Mouse (Mus musculus): ENCODE results near the gene 4933428G20Rik. TPM values are rescaled to one million over a fixed set of nuclear protein-coding genes. Genes with fewer than 3 reads are reported as not detected.

Gene 4933428G20Rik
- polyA plus RNA-seq, 1 experiment = not detected

GRCm38 (mm10) chr11:97537580-97538089 is 37.5 kb upstream of the 4933428G20Rik start:
- 74% methylated on average over 12 of the region's 12 CpGs for WGBS
- Histone ChIP-seq H3K27me3 (ENCODE audit: control insufficient read depth, insufficient read depth, low read length) (peaks cover 30% of the 10 kb centered on the region), H3K27ac (ENCODE audit: control insufficient read depth, insufficient read depth, low read length) (no peak overlapping the region), H3K36me3 (ENCODE audit: control insufficient read depth, insufficient read depth, low read length) (no peaks in the 10 kb centered on the region), H3K4me1 (replicated peaks; ENCODE audit: control insufficient read depth, insufficient read depth, low read length) (peaks cover 18% of the 10 kb centered on the region), H3K4me3 (ENCODE audit: control insufficient read depth, insufficient read depth, low read length) (no peak overlapping the region)
- no peak for DNase-seq
- TF ChIP-seq CTCF (IDR thresholded peaks at IDR 0.05; ENCODE audit: borderline replicate concordance, control insufficient read depth, extremely low read depth, insufficient read depth, low read length, poor library complexity) (no peak), POLR2A (IDR thresholded peaks at IDR 0.05; ENCODE audit: control insufficient read depth, extremely low read depth, insufficient read depth, low read length, poor library complexity) (no peak)

DNA sequence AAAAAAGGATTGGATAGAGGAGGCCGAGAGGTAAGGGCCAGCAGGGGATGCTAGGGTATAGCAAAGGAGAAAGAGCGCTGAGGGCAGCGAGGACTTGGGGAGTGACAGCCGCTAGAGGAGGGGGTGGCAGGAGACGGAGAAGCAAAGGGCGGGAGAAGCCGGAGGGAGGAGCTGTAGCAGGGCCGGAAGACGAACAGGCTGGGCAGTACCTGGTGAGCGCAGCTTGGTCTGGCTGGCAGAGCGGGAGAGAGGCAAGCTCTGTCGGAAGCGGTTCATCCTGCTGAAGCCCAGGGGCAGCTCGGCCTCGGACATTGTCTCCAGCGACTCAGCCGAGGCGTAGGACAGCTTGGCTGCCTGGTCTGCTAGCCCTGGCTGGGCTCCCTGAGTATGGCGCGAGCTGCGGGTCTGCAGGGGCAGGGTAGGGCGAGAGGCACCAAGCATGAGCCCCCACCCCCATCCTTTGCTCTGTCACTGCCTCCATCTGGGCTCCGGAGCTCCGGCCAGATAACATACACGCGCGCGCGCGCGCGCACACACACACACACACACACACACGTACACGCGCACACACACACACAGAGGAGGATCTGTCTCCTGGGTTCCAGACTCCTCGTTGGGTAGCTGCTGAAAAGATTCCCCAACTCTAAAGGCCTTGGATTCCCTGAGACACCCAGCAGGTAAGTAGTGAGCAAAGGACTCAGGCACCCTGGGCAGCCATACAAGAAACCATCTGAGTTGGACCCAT is 36.9 kb upstream of the 4933428G20Rik start:
- Histone ChIP-seq H3K4me1 (replicated peaks; ENCODE audit: control insufficient read depth, insufficient read depth, low read length) (peaks cover 24% of the 10 kb centered on the region), H3K4me3 (ENCODE audit: control insufficient read depth, insufficient read depth, low read length) (no peak overlapping the region; the same call in 1 of the 2 replicates), H3K36me3 (ENCODE audit: control insufficient read depth, insufficient read depth, low read length) (no peaks in the 10 kb centered on the region), H3K27ac (ENCODE audit: control insufficient read depth, insufficient read depth, low read length) (no peak overlapping the region), H3K27me3 (ENCODE audit: control insufficient read depth, insufficient read depth, low read length) (peaks cover 30% of the 10 kb centered on the region)
- WGBS = 5% methylated on average over 36 of the region's 36 CpGs
- DNase-seq = no peak
- no peak for TF ChIP-seq CTCF (IDR thresholded peaks at IDR 0.05; ENCODE audit: borderline replicate concordance, control insufficient read depth, extremely low read depth, insufficient read depth, low read length, poor library complexity)
- no peak for TF ChIP-seq POLR2A (IDR thresholded peaks at IDR 0.05; ENCODE audit: control insufficient read depth, extremely low read depth, insufficient read depth, low read length, poor library complexity)

DNA sequence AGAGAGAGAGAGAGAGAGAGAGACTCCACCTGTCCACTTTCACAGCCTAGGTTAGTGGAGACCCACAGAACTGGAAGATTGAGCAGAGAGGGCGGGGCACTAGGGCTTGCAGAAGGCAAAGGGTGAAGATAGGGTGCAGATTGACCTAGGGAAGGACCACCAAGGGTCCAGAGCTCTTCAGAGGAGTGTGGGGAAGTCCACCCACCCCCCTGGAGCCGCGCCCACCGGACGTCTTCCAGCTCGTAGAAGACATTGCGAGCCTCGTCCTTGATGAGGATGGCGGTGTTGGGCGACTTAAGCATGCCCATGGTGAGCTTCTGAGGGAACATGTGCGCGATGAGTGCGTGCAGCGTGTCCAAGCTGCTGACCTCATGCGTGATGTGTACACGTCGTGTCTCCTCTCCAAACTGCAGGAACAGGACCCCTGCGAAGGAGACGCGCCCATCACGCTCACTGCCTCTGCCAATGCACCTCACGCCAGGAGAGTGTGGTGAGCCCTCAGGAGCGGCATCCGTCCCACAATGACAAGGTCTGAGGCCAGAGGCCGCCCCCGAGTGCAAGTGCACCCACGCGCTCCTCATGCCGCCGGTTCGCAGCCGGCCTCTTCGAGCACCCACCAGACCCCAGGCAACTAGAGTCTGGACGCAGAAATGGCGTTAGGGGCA is 36.1 kb upstream of the 4933428G20Rik start:
- Histone ChIP-seq H3K4me1 (replicated peaks; ENCODE audit: control insufficient read depth, insufficient read depth, low read length) (peaks cover 27% of the 10 kb centered on the region), H3K36me3 (ENCODE audit: control insufficient read depth, insufficient read depth, low read length) (no peaks in the 10 kb centered on the region), H3K27me3 (ENCODE audit: control insufficient read depth, insufficient read depth, low read length) (peaks cover 30% of the 10 kb centered on the region), H3K4me3 (ENCODE audit: control insufficient read depth, insufficient read depth, low read length) (no peak overlapping the region), H3K27ac (ENCODE audit: control insufficient read depth, insufficient read depth, low read length) (no peak overlapping the region)
- TF ChIP-seq POLR2A (IDR thresholded peaks at IDR 0.05; ENCODE audit: control insufficient read depth, extremely low read depth, insufficient read depth, low read length, poor library complexity) = no peak
- DNase-seq = no peak
- 14% methylated on average over 35 of the region's 35 CpGs for WGBS

GRCm38 (mm10) chr11:97535660-97536059 is 35.5 kb upstream of the 4933428G20Rik start:
- WGBS = 37% methylated on average over 5 of the region's 5 CpGs
- DNase-seq = no peak
- Histone ChIP-seq H3K27me3 (ENCODE audit: control insufficient read depth, insufficient read depth, low read length) (peaks cover 30% of the 10 kb centered on the region), H3K4me1 (replicated peaks; ENCODE audit: control insufficient read depth, insufficient read depth, low read length) (peaks cover 27% of the 10 kb centered on the region), H3K36me3 (ENCODE audit: control insufficient read depth, insufficient read depth, low read length) (no peaks in the 10 kb centered on the region), H3K4me3 (ENCODE audit: control insufficient read depth, insufficient read depth, low read length) (no peak overlapping the region), H3K27ac (ENCODE audit: control insufficient read depth, insufficient read depth, low read length) (no peak overlapping the region)
- no peak for TF ChIP-seq POLR2A (IDR thresholded peaks at IDR 0.05; ENCODE audit: control insufficient read depth, extremely low read depth, insufficient read depth, low read length, poor library complexity)
- no peak for TF ChIP-seq CTCF (IDR thresholded peaks at IDR 0.05; ENCODE audit: borderline replicate concordance, control insufficient read depth, extremely low read depth, insufficient read depth, low read length, poor library complexity)

GRCm38 (mm10) chr11:97535308-97535630 is 35.1 kb upstream of the 4933428G20Rik start:
- Histone ChIP-seq H3K4me1 (replicated peaks; ENCODE audit: control insufficient read depth, insufficient read depth, low read length) (peaks cover 27% of the 10 kb centered on the region), H3K27me3 (ENCODE audit: control insufficient read depth, insufficient read depth, low read length) (peaks cover 30% of the 10 kb centered on the region)
- 31% methylated on average over 5 of the region's 5 CpGs for WGBS

DNA sequence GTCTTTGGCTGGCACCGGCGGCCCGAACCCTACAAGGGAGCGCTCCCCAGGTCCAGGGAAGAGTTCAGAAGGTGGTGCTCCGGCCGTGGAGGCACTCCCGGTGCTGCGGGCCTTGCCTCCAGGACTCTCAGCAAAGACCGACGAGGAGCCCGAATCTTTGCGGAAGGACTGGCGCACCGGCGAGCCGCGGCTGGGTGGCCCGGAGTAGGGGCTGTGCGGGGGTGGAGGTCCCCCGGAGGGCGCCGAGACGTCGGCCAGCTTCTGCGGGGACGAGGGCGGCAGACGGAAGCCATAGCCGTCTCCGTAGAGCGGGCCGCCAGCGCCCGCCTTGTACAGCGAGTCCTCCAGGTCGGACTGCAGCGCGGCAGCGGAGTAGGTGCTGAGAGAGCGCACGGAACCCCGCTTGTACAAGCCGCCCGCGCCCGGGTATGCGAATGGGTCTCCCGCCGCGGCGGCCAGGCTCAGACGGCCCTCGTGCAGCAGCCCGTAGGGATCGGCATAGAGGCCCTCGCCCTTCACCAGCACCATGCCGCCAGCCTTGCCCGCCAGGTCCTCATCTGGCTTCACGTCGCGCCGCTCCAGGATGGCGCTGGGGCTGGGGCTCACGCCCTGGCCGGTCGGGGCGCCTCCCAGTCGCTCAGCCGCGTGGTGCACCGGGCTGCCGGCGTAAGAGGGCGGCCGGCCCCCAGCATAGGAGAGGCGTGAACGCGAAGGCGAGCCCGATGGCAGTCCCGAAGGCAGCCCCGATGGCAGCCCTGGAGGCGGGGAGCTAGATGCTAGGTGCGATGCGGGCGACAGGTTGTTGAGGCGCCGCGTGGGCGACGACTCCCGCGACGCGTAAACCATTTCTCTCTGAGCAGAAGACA is 34.5 kb upstream of the 4933428G20Rik start:
- no peak overlapping the region for H3K4me3 ChIP-seq (ENCODE audit: control insufficient read depth, insufficient read depth, low read length)
- peak; percentile 20 for DNase-seq
- H3K27me3 ChIP-seq (ENCODE audit: control insufficient read depth, insufficient read depth, low read length) = peaks cover 30% of the 10 kb centered on the region
- TF ChIP-seq CTCF (IDR thresholded peaks at IDR 0.05; ENCODE audit: borderline replicate concordance, control insufficient read depth, extremely low read depth, insufficient read depth, low read length, poor library complexity) = no peak
- H3K27ac ChIP-seq (ENCODE audit: control insufficient read depth, insufficient read depth, low read length) = no peak overlapping the region
- WGBS = 3% methylated on average over 95 of the region's 95 CpGs
- H3K36me3 ChIP-seq (ENCODE audit: control insufficient read depth, insufficient read depth, low read length) = no peaks in the 10 kb centered on the region
- H3K4me1 ChIP-seq (replicated peaks; ENCODE audit: control insufficient read depth, insufficient read depth, low read length) = peaks cover 27% of the 10 kb centered on the region

More at GRCm38 (mm10) chr11:97535308-97535630, 35.1 kb upstream of the 4933428G20Rik start:
- H3K27ac ChIP-seq (ENCODE audit: control insufficient read depth, insufficient read depth, low read length) = no peak overlapping the region
- no peak overlapping the region for H3K4me3 ChIP-seq (ENCODE audit: control insufficient read depth, insufficient read depth, low read length)
- H3K36me3 ChIP-seq (ENCODE audit: control insufficient read depth, insufficient read depth, low read length) = no peaks in the 10 kb centered on the region
- no peak for DNase-seq
- TF ChIP-seq CTCF (IDR thresholded peaks at IDR 0.05; ENCODE audit: borderline replicate concordance, control insufficient read depth, extremely low read depth, insufficient read depth, low read length, poor library complexity) (no peak), POLR2A (IDR thresholded peaks at IDR 0.05; ENCODE audit: control insufficient read depth, extremely low read depth, insufficient read depth, low read length, poor library complexity) (no peak)
